Mouse (Mus musculus): ENCODE measurements around the gene Ube2ql1. TPM values are rescaled to one million over a fixed set of nuclear protein-coding genes. Genes with fewer than 3 reads are reported as not detected.

Ube2ql1 gene
- 100 to 1,000 TPM; 183 to 189 TPM for total RNA-seq (2021)
- long read RNA-seq, experiment 1, transcript Ube2ql1-201 (2 exons, 2,674 nt) = major isoform, 191 of 197 reads
- long read RNA-seq, experiment 1, partial matches to known transcripts = 0 of 197 reads
- long read RNA-seq, experiment 1, other reads (novel, unspliced or antisense) = 6 of 197 reads
- long read RNA-seq, experiment 2, transcript Ube2ql1-201 (2 exons, 2,674 nt) = major isoform, 251 of 259 reads
- long read RNA-seq, experiment 2, partial matches to known transcripts = 8 of 259 reads
- long read RNA-seq, experiment 2, other reads (novel, unspliced or antisense) = 0 of 259 reads

- peak; percentile 93 to 95 for DNase-seq (ENCODE audit: low spot score in 2 of 2)
These were observed at the start of gene Ube2ql1 for GRCm38 (mm10) chr13:69739759-69740135. Ube2ql1 (minus strand) TSS chr13:69739889.

GRCm38 (mm10) chr13:69788704-69789103, 49.0 kb upstream of the Ube2ql1 start:
- DNase-seq (ENCODE audit: low spot score in 2 of 2) = no peak

- DNase-seq (ENCODE audit: low spot score in 2 of 2) = peak; percentile 25 to 48
These were observed 38.5 kb upstream of the Ube2ql1 start for GRCm38 (mm10) chr13:69778221-69778620.

GRCm38 (mm10) chr13:69772358-69772757, 32.7 kb upstream of the Ube2ql1 start:
- no peak for DNase-seq (ENCODE audit: low spot score in 2 of 2)

GRCm38 (mm10) chr13:69770538-69771456, 31.1 kb upstream of the Ube2ql1 start:
- no peak for DNase-seq (ENCODE audit: low spot score in 2 of 2)

GRCm38 (mm10) chr13:69768152-69768551, 28.5 kb upstream of the Ube2ql1 start:
- DNase-seq (ENCODE audit: low spot score in 2 of 2) = no peak

- DNase-seq (ENCODE audit: low spot score in 2 of 2) = peak in 1 of 2 experiments; percentile 56
These were observed 25.0 kb upstream of the Ube2ql1 start for GRCm38 (mm10) chr13:69764646-69765045.

- DNase-seq (ENCODE audit: low spot score in 2 of 2) = peak; percentile 68 to 91
These were observed 21.7 kb upstream of the Ube2ql1 start for GRCm38 (mm10) chr13:69761393-69761792.

- DNase-seq (ENCODE audit: low spot score in 2 of 2) = no peak
These were observed 19.3 kb upstream of the Ube2ql1 start for GRCm38 (mm10) chr13:69758979-69759378.

- no peak for DNase-seq (ENCODE audit: low spot score in 2 of 2)
These were observed 13.2 kb upstream of the Ube2ql1 start for GRCm38 (mm10) chr13:69752875-69753274.

GRCm38 (mm10) chr13:69751510-69751909, 11.8 kb upstream of the Ube2ql1 start:
- no peak for DNase-seq (ENCODE audit: low spot score in 2 of 2)

- no peak for DNase-seq (ENCODE audit: low spot score in 2 of 2)
These were observed 9.1 kb upstream of the Ube2ql1 start for GRCm38 (mm10) chr13:69748756-69749155.

GRCm38 (mm10) chr13:69740331-69741285, 919 bp upstream of the Ube2ql1 start:
- peak; percentile 61 to 64 for DNase-seq (ENCODE audit: low spot score in 2 of 2)

- peak; percentile 46 to 55 for DNase-seq (ENCODE audit: low spot score in 2 of 2)
These were observed 464 bp downstream of the Ube2ql1 start for GRCm38 (mm10) chr13:69739091-69739758.

GRCm38 (mm10) chr13:69738461-69738971, 1.2 kb downstream of the Ube2ql1 start:
- DNase-seq (ENCODE audit: low spot score in 2 of 2) = peak in 1 of 2 experiments; percentile 37

GRCm38 (mm10) chr13:69737444-69738185, 2.1 kb downstream of the Ube2ql1 start:
- DNase-seq (ENCODE audit: low spot score in 2 of 2) = no peak

- DNase-seq (ENCODE audit: low spot score in 2 of 2) = no peak
These were observed 7.1 kb downstream of the Ube2ql1 start for GRCm38 (mm10) chr13:69732636-69733035.

GRCm38 (mm10) chr13:69725376-69725775, 14.3 kb downstream of the Ube2ql1 start:
- DNase-seq (ENCODE audit: low spot score in 2 of 2) = no peak

GRCm38 (mm10) chr13:69721141-69721540, 18.5 kb downstream of the Ube2ql1 start:
- no peak for DNase-seq (ENCODE audit: low spot score in 2 of 2)
